Mouse (Mus musculus) layer of hippocampus, adult 11-12 months (tissue): ENCODE measurements around the gene Slc30a9.

Source experiments
- DNase-seq: peaks from one replicate; pipeline ENCODE4 v3.0.0; 2022; ENCODE audit warnings: low spot score

Gene Slc30a9

GRCm38 (mm10) chr5:67312522-67312851, 5.7 kb downstream of the Slc30a9 start:
- no peak for DNase-seq

GRCm38 (mm10) chr5:67321656-67322268, 15.0 kb downstream of the Slc30a9 start:
- no peak for DNase-seq

GRCm38 (mm10) chr5:67324032-67324431, 17.3 kb downstream of the Slc30a9 start:
- no peak for DNase-seq

- no peak for DNase-seq
These were observed 34.1 kb downstream of the Slc30a9 start for GRCm38 (mm10) chr5:67340811-67341210.

- DNase-seq, result no peak
These were observed 40.3 kb downstream of the Slc30a9 start for GRCm38 (mm10) chr5:67347060-67347459.

GRCm38 (mm10) chr5:67348949-67349348, 42.2 kb downstream of the Slc30a9 start:
- DNase-seq, result peak; percentile 64

- DNase-seq, result no peak
These were observed 55.6 kb downstream of the Slc30a9 start for GRCm38 (mm10) chr5:67362316-67362715.

GRCm38 (mm10) chr5:67362931-67363330, 56.2 kb downstream of the Slc30a9 start:
- no peak for DNase-seq

GRCm38 (mm10) chr5:67377044-67377621, 70.4 kb downstream of the Slc30a9 start:
- DNase-seq, result no peak

GRCm38 (mm10) chr5:67381690-67382089, 74.9 kb downstream of the Slc30a9 start:
- no peak for DNase-seq

- no peak for DNase-seq
These were observed 75.8 kb downstream of the Slc30a9 start for GRCm38 (mm10) chr5:67382556-67382955.

- DNase-seq, result no peak
These were observed 87.2 kb downstream of the Slc30a9 start for GRCm38 (mm10) chr5:67393951-67394350.

- no peak for DNase-seq
These were observed 88.6 kb downstream of the Slc30a9 start for GRCm38 (mm10) chr5:67395211-67395851.

- no peak for DNase-seq
These were observed 90.4 kb downstream of the Slc30a9 start for GRCm38 (mm10) chr5:67397186-67397585.

- no peak for DNase-seq
These were observed 93.3 kb downstream of the Slc30a9 start for GRCm38 (mm10) chr5:67399876-67400607.

- no peak for DNase-seq
These were observed 94.1 kb downstream of the Slc30a9 start for GRCm38 (mm10) chr5:67400608-67401480.

GRCm38 (mm10) chr5:67401612-67402011, 94.9 kb downstream of the Slc30a9 start:
- DNase-seq, result no peak

- no peak for DNase-seq
These were observed 97.6 kb downstream of the Slc30a9 start for GRCm38 (mm10) chr5:67404380-67404779.

GRCm38 (mm10) chr5:67404919-67405318, 98.2 kb downstream of the Slc30a9 start:
- no peak for DNase-seq
